Mouse (Mus musculus) monocyte, adult 5-6 weeks (primary cell): ENCODE measurements around the gene Ccdc186. TPM values are rescaled to one million over a fixed set of nuclear protein-coding genes. Genes with fewer than 3 reads are reported as not detected.
A peak's percentile ranks its signal among the peaks of the same experiment; 100 is the strongest.
"Not testable (repeated sequence)": the region's sequence is repeated elsewhere in the genome, so short reads cannot be mapped to it uniquely, and the experiment has no call there.

ENCODE experiments used
- ATAC-seq: fragments of 153-309, 156-312 bp; replicated peaks from 2 replicates; pipeline ENCODE4 v1.8.0; 2017; ENCODE audit warnings: mild to moderate bottlenecking; ENCODE audit not compliant: low TSS enrichment, insufficient number of reproducible peaks, severe bottlenecking, poor library complexity, low FRiP score
- total RNA-seq: library from RNA; stranded (forward); fragments of 200-1000, 200-491, 200-594 nt; gene quantifications from 3 replicates; pipeline ENCODE4 v1.2.3, GENCODE M21; 2017

The Ccdc186 gene
- total RNA-seq, 1 experiment from 2014 or later: 64.0 TPM

DNA sequence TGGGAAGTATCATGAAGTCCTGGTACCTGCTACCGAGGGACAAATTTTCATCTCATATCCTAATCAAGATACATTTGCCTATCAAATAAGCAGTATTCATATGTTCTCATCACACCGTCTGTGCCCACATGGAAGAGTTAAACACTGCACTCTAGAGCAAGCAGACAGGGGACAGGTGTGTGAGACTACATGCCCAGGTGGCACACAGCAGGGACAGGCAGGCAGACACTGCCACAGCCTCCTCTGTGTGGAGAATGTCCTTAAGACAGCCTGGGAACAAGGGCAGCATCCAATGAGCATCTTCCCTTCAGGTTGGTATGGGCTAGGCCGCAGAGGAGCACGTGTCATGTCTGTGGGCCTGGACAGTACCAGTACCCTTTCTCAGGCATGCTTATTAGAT, 59.3 kb downstream of the Ccdc186 start:
- ATAC-seq: no peak

DNA sequence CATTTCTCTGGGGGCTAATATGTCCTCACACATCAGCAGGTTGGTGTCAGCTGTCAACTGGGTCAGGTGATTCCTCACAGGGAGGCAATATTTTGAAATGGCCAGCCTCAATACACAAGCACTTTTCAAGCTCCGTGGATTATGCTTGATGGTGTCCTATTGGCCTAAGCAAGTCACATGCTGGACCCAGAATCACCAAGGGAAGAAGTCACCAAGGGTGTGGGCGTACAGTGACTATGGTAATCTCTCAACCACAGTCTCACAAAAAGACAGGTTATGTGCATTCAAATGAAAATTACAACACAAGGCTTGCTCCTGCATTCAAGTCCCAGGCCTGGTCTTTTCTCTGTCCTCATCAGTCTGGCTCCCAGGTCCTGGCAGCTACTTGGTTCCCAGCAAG, 60.3 kb downstream of the Ccdc186 start:
- peak; percentile 52; the same call in 1 of the 2 replicates for ATAC-seq

DNA sequence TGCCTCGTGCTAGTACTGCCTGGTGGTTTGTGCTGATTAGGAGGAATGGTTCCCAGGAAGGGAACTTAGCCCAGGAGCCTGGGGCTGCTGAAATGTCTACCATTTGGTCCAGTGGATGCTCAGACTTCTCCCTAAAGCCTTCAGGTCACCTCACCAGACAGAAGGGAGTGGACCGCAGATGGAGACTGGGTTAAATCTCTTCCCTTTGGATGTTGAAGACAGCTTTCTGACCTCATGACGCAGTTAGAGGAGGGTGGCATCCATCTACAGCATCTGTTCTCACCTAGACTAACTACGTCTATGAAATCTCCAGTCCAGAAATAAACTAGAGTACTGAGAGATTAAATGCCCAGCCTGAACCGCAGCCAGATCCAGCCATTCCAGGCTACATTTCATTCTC, 60.9 kb downstream of the Ccdc186 start:
- no peak for ATAC-seq

DNA sequence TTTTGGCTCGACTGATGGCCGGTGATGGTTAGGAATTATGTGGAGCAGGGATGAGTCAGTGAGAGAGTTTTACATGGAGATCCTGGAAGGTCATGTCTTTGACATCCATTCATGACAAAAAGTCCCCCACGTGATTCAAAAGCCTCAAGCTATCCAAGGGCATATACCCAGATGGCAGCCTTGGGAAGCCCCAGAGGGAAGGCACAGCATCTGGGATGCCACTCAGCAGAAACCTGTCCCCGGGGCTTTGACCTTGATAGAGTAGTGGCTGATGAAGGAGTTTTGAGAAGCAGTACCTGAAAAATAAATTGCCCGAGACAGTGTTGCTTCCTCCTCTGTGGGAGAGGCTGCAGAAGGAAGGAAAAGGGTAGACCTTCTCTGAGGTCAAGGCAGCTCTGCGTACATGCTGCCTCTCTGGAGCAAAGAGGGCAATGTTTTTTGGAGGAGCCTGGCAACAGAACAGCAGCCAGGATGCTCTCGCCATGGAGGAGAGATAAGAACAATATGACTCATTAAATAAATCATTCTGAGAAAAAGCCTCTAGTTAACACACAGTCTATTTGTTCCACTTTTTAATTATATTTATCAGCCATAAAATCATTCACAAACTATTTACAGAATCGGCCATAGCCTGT, 61.6 kb downstream of the Ccdc186 start:
- no peak for ATAC-seq

DNA sequence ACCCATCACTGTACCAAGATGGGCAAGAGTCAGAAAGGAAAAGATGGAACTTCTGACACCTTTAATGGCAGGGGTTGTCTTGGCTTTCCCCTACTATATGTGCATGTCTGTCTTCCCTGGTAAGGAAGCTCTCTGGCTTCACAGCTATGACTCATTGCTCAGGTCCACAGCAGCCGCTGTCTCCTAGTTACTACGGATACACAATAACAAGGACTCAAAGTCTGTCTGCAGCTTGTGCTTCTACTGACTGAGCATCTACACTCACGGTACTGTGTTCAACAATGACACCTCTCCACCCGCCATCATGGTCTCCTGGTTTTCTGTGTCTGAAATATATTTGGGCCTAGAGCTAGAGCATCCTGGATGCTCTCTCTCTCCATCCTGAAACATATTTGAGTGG, 62.2 kb downstream of the Ccdc186 start:
- ATAC-seq: no peak

DNA sequence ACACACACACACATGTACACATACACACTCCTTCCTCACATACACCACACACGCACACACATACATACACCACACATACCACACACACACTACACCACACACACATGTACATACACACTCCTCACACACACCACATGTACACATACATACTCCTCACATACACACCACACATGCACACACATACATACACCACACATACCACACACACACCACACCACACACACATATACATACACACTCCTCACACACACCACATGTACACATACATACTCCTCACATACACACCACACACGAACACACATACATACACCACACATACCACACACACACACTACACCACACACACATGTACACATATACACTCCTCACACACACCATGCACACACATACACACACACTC, 63.7 kb downstream of the Ccdc186 start:
- no peak for ATAC-seq

DNA sequence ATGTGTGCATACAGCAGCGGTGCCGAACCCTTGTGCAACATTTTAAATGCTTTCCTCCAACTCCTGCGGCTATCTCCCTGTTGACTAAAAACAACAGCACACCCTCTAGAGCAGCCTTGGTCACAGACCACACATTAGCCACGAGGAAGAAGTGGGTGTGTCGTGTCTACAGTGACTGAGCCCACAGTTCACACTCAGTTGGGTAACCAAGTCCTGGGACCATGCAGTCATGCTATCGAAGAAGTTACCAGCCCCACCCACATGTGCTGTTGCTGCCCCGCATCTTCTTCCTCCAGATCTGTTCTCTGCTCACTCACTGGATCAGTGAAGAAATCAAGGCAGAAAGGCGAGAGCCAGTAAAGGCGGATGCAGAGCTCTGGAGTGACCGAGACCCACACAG, 65.6 kb downstream of the Ccdc186 start:
- peak; percentile 90 for ATAC-seq

DNA sequence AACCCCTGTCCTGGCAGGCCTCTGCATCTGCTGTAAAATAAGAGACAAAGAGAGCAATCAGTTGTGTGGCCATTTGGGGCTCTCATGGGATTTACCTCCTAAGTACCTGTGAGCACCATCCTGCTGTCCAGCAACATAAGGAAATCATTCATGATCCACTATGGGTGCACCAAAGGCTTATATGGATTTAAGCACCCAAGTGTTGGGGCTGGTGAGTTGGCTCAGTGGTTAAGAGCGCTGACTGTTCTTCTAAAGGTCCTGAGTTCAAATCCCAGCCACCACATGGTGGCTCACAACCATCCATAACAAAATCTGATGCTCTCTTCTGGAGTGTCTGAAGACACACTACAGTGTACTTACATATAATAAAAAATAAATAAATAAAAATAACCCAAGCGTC, 67.5 kb downstream of the Ccdc186 start:
- not testable (repeated sequence) for ATAC-seq

DNA sequence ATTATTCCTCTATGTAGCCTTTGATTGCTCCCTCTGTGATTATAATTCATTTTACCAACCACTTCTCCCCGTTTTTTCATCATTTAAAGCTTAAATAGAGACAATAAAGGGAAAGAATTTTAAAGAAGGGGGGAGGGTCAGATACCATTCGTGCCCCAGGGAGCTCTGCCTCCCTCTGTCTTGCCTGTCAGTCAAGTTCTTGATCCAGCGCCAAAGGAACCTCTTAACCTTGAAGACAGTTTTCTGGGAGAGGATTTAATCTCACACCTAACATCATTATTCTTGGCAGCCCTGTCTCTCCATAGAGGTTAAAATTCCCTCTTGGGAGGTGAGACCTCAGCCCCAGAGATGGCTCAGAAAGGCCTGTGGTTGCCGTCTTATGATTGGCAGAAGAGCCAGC, 71.3 kb downstream of the Ccdc186 start:
- ATAC-seq: no peak

DNA sequence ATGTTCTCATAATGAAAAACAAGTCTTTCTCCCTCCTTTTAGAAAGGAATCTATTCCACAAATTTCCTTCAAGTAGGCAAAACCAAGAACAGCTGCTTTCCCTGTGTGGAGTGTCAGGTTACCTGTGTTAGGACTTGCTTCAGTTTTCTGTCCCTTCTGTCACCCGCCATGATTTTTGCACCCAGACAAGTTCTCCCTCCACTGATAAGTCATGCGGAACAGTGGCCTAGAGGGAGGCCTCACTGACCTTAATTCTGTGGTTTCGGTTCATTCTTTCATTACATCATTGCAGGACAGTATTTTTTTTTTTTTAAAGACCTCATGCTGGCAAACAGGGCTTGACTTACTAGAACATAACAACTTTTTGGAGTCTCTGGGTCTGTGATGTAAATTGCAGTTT, 72.6 kb downstream of the Ccdc186 start:
- ATAC-seq: peak; percentile 83

DNA sequence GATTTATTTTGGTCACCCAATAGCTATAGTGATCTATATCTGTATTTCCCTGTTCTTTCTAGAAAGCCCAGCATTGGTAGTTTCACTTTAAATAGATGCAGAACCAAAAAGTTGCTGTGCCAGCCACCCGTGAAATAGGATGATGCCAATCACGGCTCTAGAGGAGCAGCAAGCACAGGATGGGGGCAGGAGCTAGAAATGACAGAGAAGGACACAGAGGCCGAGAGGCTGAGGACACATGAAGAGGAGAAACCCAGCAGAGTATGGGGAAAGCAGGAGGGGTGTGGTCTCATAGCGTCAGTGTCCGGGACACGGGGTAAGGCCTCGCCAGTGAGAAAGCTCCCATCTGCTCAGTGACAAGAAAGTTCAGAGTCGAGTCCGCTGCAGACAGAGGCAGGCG, 74.1 kb downstream of the Ccdc186 start:
- ATAC-seq: 0 out of 2 replicates have a peak, but pooled peaks have one; percentile 46

DNA sequence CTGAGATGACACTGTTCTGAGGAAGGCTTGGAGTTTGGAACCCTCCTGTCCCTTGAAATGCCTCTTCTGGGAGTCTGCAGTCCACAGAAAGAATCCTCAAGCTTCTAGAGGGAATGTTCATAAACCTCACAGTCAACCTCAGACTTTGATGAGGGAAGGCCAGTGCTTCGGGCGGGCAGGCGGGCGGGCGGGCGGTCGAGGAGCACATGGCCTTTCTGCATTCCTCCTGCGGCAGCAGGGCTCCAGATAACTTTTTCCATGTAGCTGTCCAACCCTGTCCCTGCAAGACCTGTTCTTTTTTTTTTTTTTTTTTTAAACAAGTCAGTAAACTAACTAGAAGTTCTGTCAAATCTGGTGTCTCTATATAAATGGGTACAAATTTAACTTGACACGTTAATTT, 75.4 kb downstream of the Ccdc186 start:
- no peak for ATAC-seq

DNA sequence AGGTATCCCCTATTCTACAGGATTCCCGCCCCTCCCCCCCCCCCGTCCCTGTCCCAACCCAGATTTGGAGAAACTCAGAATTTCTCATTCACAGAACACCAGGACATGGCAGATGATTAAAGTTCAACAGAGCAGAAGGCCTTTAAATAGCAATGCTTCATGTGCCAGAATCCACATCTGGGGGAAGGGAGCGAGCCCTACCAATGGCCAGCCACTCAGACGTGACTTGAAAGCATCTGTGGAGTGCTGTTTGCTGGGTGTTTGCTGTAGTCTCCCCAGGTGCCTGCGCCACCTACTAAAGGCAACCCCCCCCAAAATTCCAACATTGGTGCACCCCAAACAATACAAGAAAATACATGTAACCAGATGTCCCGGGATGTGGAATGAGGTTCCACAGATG, 76.5 kb downstream of the Ccdc186 start:
- ATAC-seq: no peak

DNA sequence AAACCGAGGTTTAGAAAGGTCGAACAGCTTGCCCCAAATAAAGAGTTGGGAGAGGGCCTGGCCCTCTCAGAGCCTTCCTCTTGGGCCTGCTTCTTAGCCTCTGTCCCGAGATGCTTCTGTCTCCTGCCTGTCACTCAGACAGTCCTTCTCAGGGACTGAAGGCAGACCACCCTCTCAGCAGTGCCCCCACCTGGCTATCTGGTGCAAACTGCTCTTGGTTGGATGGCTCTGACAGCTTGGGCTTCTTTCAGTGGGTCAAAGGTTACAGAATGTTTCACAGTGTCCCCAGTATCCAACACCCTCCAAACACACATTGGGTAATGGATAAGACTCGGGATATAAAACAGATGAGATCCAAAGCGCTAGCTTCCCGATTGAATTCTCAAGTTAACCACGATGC, 76.9 kb downstream of the Ccdc186 start:
- ATAC-seq: no peak

Other genes with a start within 250 kb of the Ccdc186 start
- 12.4 to 20.2 TPM (median 15.5 TPM) in 3 replicates for gene Adrb1, start 100.0 kb downstream of the Ccdc186 start, total RNA-seq
- gene Tdrd1, start 4.0 kb upstream of the Ccdc186 start, total RNA-seq: 0.19 TPM in 1 of 3 replicates, not detected in the others
- not detected in 3 replicates for gene Vwa2, start 52.1 kb upstream of the Ccdc186 start, total RNA-seq
- gene Afap1l2, start 186.0 kb upstream of the Ccdc186 start, total RNA-seq: not detected in 3 replicates